ENCODE assay signal across 31 mouse cellular contexts in genomic region chr1:162639051-162639750, GRCm38 (mm10). TPM values are rescaled to one million over a fixed set of nuclear protein-coding genes. Genes with fewer than 3 reads are reported as not detected.
DNase-seq lines count a peak whose midpoint lies in the region; ATAC-seq and TF ChIP-seq lines count a peak whose summit lies in the region.
"Had no signal": no experiment of that assay in that cellular context is flagged by ENCODE, and none has a peak within 500 bp of the region (broad histone marks: within the 10 kb centered on the region; RNA-seq: fewer than 3 reads in every experiment).

Gene Myoc (plus strand): TSS chr1:162639155.

- TF ChIP-seq CTCF in heart, adult 2 months (IDR thresholded peaks at IDR 0.05) = no peak

- H3K9ac ChIP-seq in heart, adult 2 months (ENCODE audit: low read depth, low read length) = no peak within 1 kb of the TSS
- no peak within 1 kb of the TSS for H3K9ac ChIP-seq in heart, embryonic 12.5 days
- H3K9ac ChIP-seq: forebrain, embryonic 13.5 days; kidney, embryonic 15.5 days; limb, embryonic 15.5 days; liver, embryonic 14.5 days; neural tube, embryonic 13.5 days had no signal

- no peaks in the 10 kb centered on the region for H3K36me3 ChIP-seq in heart, adult 2 months (ENCODE audit: control insufficient read depth, insufficient read depth, low read length)
- no peaks in the 10 kb centered on the region for H3K36me3 ChIP-seq in heart, embryonic 12.5 days
- H3K36me3 ChIP-seq: G1E; kidney, embryonic 15.5 days; limb, embryonic 15.5 days; neural tube, embryonic 13.5 days had no signal

- H3K4me2 ChIP-seq in heart, embryonic 12.5 days = no peak within 1 kb of the TSS
- H3K4me2 ChIP-seq: forebrain, embryonic 13.5 days; kidney, embryonic 15.5 days; limb, embryonic 15.5 days; neural tube, embryonic 13.5 days had no signal

- no peak for TF ChIP-seq POLR2A in heart, adult 2 months (IDR thresholded peaks at IDR 0.05; ENCODE audit: insufficient read depth, low read depth, low read length)

- no peaks in the 10 kb centered on the region for H3K27me3 ChIP-seq in heart, adult 2 months (ENCODE audit: control insufficient read depth, insufficient read depth, low read length)
- no peaks in the 10 kb centered on the region for H3K27me3 ChIP-seq in heart, embryonic 12.5 days (replicated peaks)
- H3K27me3 ChIP-seq: CH12.LX; forebrain, embryonic 13.5 days; kidney, embryonic 15.5 days; limb, embryonic 15.5 days; neural tube, embryonic 13.5 days had no signal

- peaks cover 13% of the 10 kb centered on the region for H3K4me1 ChIP-seq in heart, adult 2 months (ENCODE audit: control insufficient read depth, insufficient read depth, low read length)
- H3K4me1 ChIP-seq in heart, embryonic 12.5 days (replicated peaks) = no peaks in the 10 kb centered on the region
- H3K4me1 ChIP-seq: forebrain, embryonic 13.5 days; neural tube, embryonic 13.5 days had no signal

- H3K27ac ChIP-seq in heart, adult 2 months = no peak within 1 kb of the TSS; the same call in 1 of the 2 replicates
- H3K27ac ChIP-seq in heart, embryonic 12.5 days (ENCODE audit: poor library complexity, severe bottlenecking) = no peak within 1 kb of the TSS
- H3K27ac ChIP-seq: forebrain, embryonic 13.5 days; hindbrain, postnatal 0 days; kidney, embryonic 15.5 days; limb, embryonic 15.5 days; liver, embryonic 14.5 days; neural tube, embryonic 13.5 days had no signal

- ATAC-seq in heart, embryonic 12.5 days (ENCODE audit: insufficient number of reproducible peaks, low FRiP score) = no peak
- ATAC-seq: forebrain, embryonic 13.5 days; hindbrain, postnatal 0 days; intestine, postnatal 0 days; Patski had no signal

- H3K79me2 ChIP-seq in heart, adult 2 months (replicated peaks; ENCODE audit: control insufficient read depth, insufficient read depth, low read length) = no peaks in the 10 kb centered on the region

- intact Hi-C loops in heart, adult 2 months (cut with DNase I) = no loop called here
- intact Hi-C loops in heart, postnatal 36 days (cut with DNase I) = no loop called here

- no peak within 1 kb of the TSS for H3K4me3 ChIP-seq in heart, adult 2 months
- no peak within 1 kb of the TSS for H3K4me3 ChIP-seq in heart, embryonic 12.5 days
- H3K4me3 ChIP-seq: forebrain, embryonic 13.5 days; kidney, embryonic 15.5 days; limb, embryonic 15.5 days; neural tube, embryonic 13.5 days had no signal

- no peak for TF ChIP-seq EP300 in heart, adult 2 months (IDR thresholded peaks at IDR 0.05; ENCODE audit: insufficient read depth, low read depth, low read length)

- WGBS in heart, adult 2 months = 72% methylated on average over 10 of the region's 10 CpGs
- 75% methylated on average over 10 of the region's 10 CpGs for WGBS in heart, embryonic 12.5 days

- DNase-seq in heart, adult 2 months = peak; percentile 45 to 47
- peak in 1 of 2 experiments; percentile 39 for DNase-seq in gastrocnemius, adult 8-10 months (ENCODE audit: low spot score in 2 of 2)
- peak; percentile 11 for DNase-seq in heart, adult 8-10 months (ENCODE audit: low spot score)
- DNase-seq in heart, postnatal 36 days = peak; percentile 16 to 34
- no peak for DNase-seq in layer of hippocampus, postnatal 36 days
- no peak for DNase-seq in right cerebral cortex, postnatal 14 days
- DNase-seq: adrenal gland, adult 2 months; B cell, adult 2 months; cerebellum, adult 18-20 months; cerebellum, postnatal 36 days; kidney, postnatal 36 days; lung, postnatal 4 days; midbrain, embryonic 14.5 days; retina, postnatal 1 day; thymus, adult 18-20 months; thymus, postnatal 36 days had no signal

- H3K9me3 ChIP-seq in heart, embryonic 12.5 days (replicated peaks) = no peaks in the 10 kb centered on the region; the same call in 1 of the 2 replicates
- H3K9me3 ChIP-seq: forebrain, embryonic 13.5 days; G1E; kidney, embryonic 15.5 days; limb, embryonic 15.5 days; neural tube, embryonic 13.5 days had no signal

RNA-seq across cellular contexts. Expression of gene Myoc, which starts in this region (rescaled TPM):
- total RNA-seq in heart, adult 2 months (2021) = 1 to 10 TPM; 2.5 to 3.3 TPM
- 4.7 and 4.9 TPM in 2 replicates for polyA plus RNA-seq in heart, adult 2 months (2012; rRNA removed)
- not detected in 2 replicates for polyA plus RNA-seq in heart, embryonic 12.5 days (2016; fragmentation: Nextera tagmentation; extraction: Ambion mirVana)
- total RNA-seq in gastrocnemius, adult 8-10 months (2022) = 10 to 100 TPM; 25.2 to 56.7 (median 37.8) TPM
- 1 to 10 TPM; 2.8 to 3.9 (median 3.4) TPM for total RNA-seq in heart, adult 8-10 months (2022)
- 1 to 10 TPM; 2.1 to 2.5 TPM for total RNA-seq in heart, postnatal 36 days (2021)
- total RNA-seq in layer of hippocampus, postnatal 36 days (2021) = 1 to 10 TPM; 4.0 TPM
- total RNA-seq: CH12.LX; granulocyte monocyte progenitor cell, adult 5-6 weeks; hematopoietic stem cell, adult 5-6 weeks; megakaryocyte-erythroid progenitor cell, adult 5-6 weeks had no signal
- polyA plus RNA-seq: forebrain, embryonic 13.5 days; G1E; neural tube, embryonic 13.5 days; Patski; stomach, embryonic 16.5 days had no signal

Comparison
In these comparisons a context has a peak if more than half of its experiments do, and no peak if none do; other contexts are left out.
1. RNA of gene Myoc (total RNA-seq): 25.2 to 56.7 TPM in gastrocnemius, adult 8-10 months; 4.0 TPM in layer of hippocampus, postnatal 36 days, 2.8 to 3.9 TPM in heart, adult 8-10 months, 2.5 to 3.3 TPM in heart, adult 2 months and 2.1 to 2.5 TPM in heart, postnatal 36 days; every median in the first group is over 4 times any median in the second.
2. DNase-seq: peak in heart, adult 2 months (2 of 2), heart, adult 8-10 months (single experiment) and heart, postnatal 36 days (2 of 2); none in layer of hippocampus, postnatal 36 days (0 of 2) and right cerebral cortex, postnatal 14 days (single experiment).